Mouse (Mus musculus): Measurements from ENCODE around the gene Dpp6. TPM values are rescaled to one million over a fixed set of nuclear protein-coding genes. Genes with fewer than 3 reads are reported as not detected.

Gene Dpp6
- polyA plus RNA-seq, 1 experiment = not detected

GRCm38 (mm10) chr5:27075131-27075591 is 258.2 kb downstream of the Dpp6 start:
- H3K27ac ChIP-seq (replicated peaks; ENCODE audit: low read depth, low read length) = no peak overlapping the region

GRCm38 (mm10) chr5:27076046-27076445 is 259.0 kb downstream of the Dpp6 start:
- Histone ChIP-seq H3K4me3 (ENCODE audit: insufficient read depth, low read depth, low read length) (no peak overlapping the region), H3K4me1 (ENCODE audit: control insufficient read depth, insufficient read depth, insufficient read length, low read length) (no peaks in the 10 kb centered on the region), H3K27ac (replicated peaks; ENCODE audit: low read depth, low read length) (no peak overlapping the region)

More at GRCm38 (mm10) chr5:27075131-27075591, 258.2 kb downstream of the Dpp6 start:
- H3K4me3 ChIP-seq (ENCODE audit: insufficient read depth, low read depth, low read length) = no peak overlapping the region
- no peaks in the 10 kb centered on the region for H3K4me1 ChIP-seq (ENCODE audit: control insufficient read depth, insufficient read depth, insufficient read length, low read length)

DNA sequence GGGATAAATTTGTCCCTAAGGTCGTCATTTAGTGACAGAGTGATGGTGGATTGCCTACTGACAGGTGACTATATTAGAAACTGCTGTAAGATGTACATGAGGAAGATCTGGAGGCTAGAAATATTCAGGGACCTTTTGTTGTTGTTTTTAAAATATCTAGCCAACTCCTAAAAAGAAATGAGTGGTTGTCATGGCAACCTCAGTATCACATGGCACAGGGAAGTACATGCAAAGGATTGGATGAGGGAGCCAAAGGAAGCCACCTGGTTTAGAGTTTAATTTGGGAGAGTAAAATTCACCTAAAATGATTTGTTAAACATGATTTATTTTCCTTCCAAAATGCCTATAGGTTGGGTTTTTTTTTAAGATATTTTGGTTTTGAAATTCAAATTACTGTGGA is 260.8 kb downstream of the Dpp6 start:
- Histone ChIP-seq H3K27ac (replicated peaks; ENCODE audit: low read depth, low read length) (no peak overlapping the region), H3K4me3 (ENCODE audit: insufficient read depth, low read depth, low read length) (no peak overlapping the region), H3K4me1 (ENCODE audit: control insufficient read depth, insufficient read depth, insufficient read length, low read length) (no peaks in the 10 kb centered on the region)

- H3K27ac ChIP-seq (replicated peaks; ENCODE audit: low read depth, low read length) = no peak overlapping the region
- no peak overlapping the region for H3K4me3 ChIP-seq (ENCODE audit: insufficient read depth, low read depth, low read length)
- no peaks in the 10 kb centered on the region for H3K4me1 ChIP-seq (ENCODE audit: control insufficient read depth, insufficient read depth, insufficient read length, low read length)
Measured at GRCm38 (mm10) chr5:27081275-27081674, 264.3 kb downstream of the Dpp6 start.

GRCm38 (mm10) chr5:27083762-27084161 is 266.8 kb downstream of the Dpp6 start:
- H3K4me3 ChIP-seq (ENCODE audit: insufficient read depth, low read depth, low read length) = no peak overlapping the region
- H3K4me1 ChIP-seq (ENCODE audit: control insufficient read depth, insufficient read depth, insufficient read length, low read length) = no peaks in the 10 kb centered on the region
- no peak overlapping the region for H3K27ac ChIP-seq (replicated peaks; ENCODE audit: low read depth, low read length)

DNA sequence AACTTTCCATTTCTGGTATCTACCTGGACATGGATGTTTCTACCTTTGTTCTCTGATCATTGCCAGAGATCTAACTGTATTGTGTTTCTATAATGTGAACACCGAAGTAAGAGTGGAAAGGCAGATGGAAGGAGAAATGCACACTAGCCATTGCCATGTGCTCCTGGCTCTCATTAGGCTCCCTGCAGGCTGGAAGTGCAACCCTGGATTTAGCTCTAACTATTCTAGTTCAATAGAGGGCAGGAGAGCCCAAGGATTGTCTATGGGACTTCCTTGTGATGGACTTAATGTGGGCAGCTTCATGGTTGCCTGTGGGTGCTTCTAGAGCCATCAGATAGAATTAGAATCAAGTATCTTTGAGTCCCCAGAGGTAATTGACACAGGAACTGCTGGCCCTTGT is 291.2 kb downstream of the Dpp6 start:
- H3K4me1 ChIP-seq (ENCODE audit: control insufficient read depth, insufficient read depth, insufficient read length, low read length) = no peaks in the 10 kb centered on the region
- H3K4me3 ChIP-seq (ENCODE audit: insufficient read depth, low read depth, low read length) = no peak overlapping the region
- no peak overlapping the region for H3K27ac ChIP-seq (replicated peaks; ENCODE audit: low read depth, low read length)

- H3K4me3 ChIP-seq (ENCODE audit: insufficient read depth, low read depth, low read length) = no peak overlapping the region
- H3K4me1 ChIP-seq (ENCODE audit: control insufficient read depth, insufficient read depth, insufficient read length, low read length) = no peaks in the 10 kb centered on the region
- no peak overlapping the region for H3K27ac ChIP-seq (replicated peaks; ENCODE audit: low read depth, low read length)
Measured at GRCm38 (mm10) chr5:27122479-27122878, 305.5 kb downstream of the Dpp6 start.

- H3K4me1 ChIP-seq (ENCODE audit: control insufficient read depth, insufficient read depth, insufficient read length, low read length) = no peaks in the 10 kb centered on the region
- no peak overlapping the region for H3K27ac ChIP-seq (replicated peaks; ENCODE audit: low read depth, low read length)
- no peak overlapping the region for H3K4me3 ChIP-seq (ENCODE audit: insufficient read depth, low read depth, low read length)
Measured at GRCm38 (mm10) chr5:27122944-27123343, 305.9 kb downstream of the Dpp6 start.

DNA sequence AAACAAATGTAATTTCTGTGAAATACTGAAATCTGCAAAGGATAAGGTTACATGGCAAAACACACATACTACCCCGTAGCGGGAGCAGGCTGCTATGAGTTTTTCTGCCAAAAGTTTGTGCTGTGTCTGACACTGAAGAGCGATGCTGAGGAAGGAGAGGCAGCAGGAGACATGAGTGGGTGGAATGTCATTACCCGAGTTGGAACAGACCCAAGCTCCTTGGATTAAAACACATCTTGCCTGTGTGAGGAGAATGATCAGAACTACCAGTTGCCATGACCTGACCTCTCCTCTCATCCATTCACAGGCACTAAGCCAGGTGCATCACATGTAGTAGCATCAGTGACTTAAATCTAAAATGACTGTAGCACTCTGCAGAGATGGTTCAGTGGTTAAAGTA is 309.0 kb downstream of the Dpp6 start:
- no peak overlapping the region for H3K27ac ChIP-seq (replicated peaks; ENCODE audit: low read depth, low read length)
- no peak overlapping the region for H3K4me3 ChIP-seq (ENCODE audit: insufficient read depth, low read depth, low read length)
- no peaks in the 10 kb centered on the region for H3K4me1 ChIP-seq (ENCODE audit: control insufficient read depth, insufficient read depth, insufficient read length, low read length)

- no peaks in the 10 kb centered on the region for H3K4me1 ChIP-seq (ENCODE audit: control insufficient read depth, insufficient read depth, insufficient read length, low read length)
- no peak overlapping the region for H3K4me3 ChIP-seq (ENCODE audit: insufficient read depth, low read depth, low read length)
- H3K27ac ChIP-seq (replicated peaks; ENCODE audit: low read depth, low read length) = no peak overlapping the region
Measured at GRCm38 (mm10) chr5:27133196-27133595, 316.2 kb downstream of the Dpp6 start.

- H3K27ac ChIP-seq (replicated peaks; ENCODE audit: low read depth, low read length) = no peak overlapping the region
- no peaks in the 10 kb centered on the region for H3K4me1 ChIP-seq (ENCODE audit: control insufficient read depth, insufficient read depth, insufficient read length, low read length)
- H3K4me3 ChIP-seq (ENCODE audit: insufficient read depth, low read depth, low read length) = no peak overlapping the region
Measured at GRCm38 (mm10) chr5:27134436-27135005, 317.5 kb downstream of the Dpp6 start.

DNA sequence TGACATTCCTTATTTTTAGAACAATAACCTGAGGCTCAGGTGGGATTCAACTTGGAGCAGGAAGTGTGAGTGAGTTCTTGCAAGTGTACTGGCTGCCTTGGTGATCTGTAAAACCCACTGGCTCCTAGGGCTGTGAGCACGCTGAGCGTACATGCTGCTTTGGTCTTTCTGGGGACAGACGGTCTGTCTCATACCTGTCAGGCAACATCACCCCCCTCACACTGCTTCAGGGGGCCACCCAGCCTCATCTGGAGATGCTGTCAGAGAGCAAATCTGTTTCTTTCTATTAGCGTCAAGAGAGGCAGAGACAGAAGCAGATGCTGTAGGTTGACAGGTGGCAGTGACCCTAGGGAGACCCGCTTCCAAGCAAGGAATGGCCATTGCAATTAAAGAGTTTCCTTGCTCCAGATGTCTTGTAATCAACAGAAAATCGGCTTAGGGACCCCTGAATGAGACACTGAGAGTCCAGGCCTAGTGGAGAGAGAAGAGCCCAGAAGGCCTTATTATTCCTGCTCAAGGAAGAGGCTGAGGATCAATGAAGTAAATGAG is 330.5 kb downstream of the Dpp6 start:
- Histone ChIP-seq H3K4me1 (ENCODE audit: control insufficient read depth, insufficient read depth, insufficient read length, low read length) (no peaks in the 10 kb centered on the region), H3K27ac (replicated peaks; ENCODE audit: low read depth, low read length) (no peak overlapping the region), H3K4me3 (ENCODE audit: insufficient read depth, low read depth, low read length) (no peak overlapping the region)

DNA sequence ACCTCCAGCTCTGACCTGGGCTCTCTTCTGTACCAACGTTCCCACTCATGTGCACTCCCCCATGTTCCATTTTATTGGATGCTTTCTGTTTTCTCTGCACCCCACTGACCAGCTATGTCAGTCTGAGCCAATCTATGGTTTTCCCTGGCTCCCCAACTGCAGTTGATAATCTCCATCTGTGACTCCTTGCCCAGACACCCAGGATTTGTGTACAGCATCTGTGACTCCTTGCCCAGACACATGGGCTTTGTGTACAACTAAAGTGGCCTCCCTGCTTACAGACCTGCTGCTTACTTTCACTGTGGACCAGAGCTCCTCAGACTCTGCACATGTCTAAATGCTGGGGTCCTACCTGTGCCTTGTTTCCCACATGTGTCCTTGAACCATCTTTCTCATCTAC is 334.0 kb downstream of the Dpp6 start:
- Histone ChIP-seq H3K4me1 (ENCODE audit: control insufficient read depth, insufficient read depth, insufficient read length, low read length) (no peaks in the 10 kb centered on the region), H3K27ac (replicated peaks; ENCODE audit: low read depth, low read length) (no peak overlapping the region), H3K4me3 (ENCODE audit: insufficient read depth, low read depth, low read length) (no peak overlapping the region)

DNA sequence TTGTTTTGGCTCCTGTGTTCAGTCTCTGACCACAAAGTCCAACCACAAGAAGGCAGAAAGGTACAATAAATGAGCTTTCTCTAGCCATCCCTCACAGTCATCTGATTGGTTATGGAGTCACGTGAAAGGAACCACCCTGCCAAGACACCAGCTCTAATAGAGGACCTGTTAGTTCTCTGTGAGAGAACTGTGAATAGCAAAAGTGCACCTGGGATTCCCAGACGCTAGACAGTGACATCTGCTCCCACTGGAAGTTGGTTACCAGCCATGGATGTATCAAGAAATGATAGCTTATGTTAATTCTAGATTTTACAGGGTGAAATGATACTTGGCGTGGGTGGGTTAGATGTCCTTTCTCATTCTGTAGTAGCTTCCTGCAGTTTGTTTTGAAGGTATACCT is 338.7 kb downstream of the Dpp6 start:
- Histone ChIP-seq H3K27ac (replicated peaks; ENCODE audit: low read depth, low read length) (no peak overlapping the region), H3K4me3 (ENCODE audit: insufficient read depth, low read depth, low read length) (no peak overlapping the region), H3K4me1 (ENCODE audit: control insufficient read depth, insufficient read depth, insufficient read length, low read length) (no peaks in the 10 kb centered on the region)

DNA sequence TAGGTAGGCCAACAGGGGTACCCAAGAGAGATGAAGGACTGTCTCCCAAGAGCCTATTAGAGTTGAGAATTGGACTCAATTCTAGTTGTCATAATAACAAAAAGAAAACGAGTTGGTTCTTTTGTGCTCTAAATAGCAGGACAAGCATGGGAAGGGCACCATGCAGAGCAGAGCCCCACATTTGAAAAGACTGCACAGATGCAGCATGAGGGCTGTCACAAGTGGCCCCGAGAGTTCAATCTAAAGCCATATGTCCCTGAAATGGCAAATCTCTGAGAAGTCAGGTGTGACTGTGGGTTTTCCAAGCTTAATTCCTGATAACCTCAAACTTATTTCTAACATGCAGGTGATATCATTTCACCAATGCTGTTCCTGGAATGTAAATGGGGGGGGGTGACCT is 339.4 kb downstream of the Dpp6 start:
- Histone ChIP-seq H3K27ac (replicated peaks; ENCODE audit: low read depth, low read length) (no peak overlapping the region), H3K4me3 (ENCODE audit: insufficient read depth, low read depth, low read length) (no peak overlapping the region), H3K4me1 (ENCODE audit: control insufficient read depth, insufficient read depth, insufficient read length, low read length) (no peaks in the 10 kb centered on the region)

DNA sequence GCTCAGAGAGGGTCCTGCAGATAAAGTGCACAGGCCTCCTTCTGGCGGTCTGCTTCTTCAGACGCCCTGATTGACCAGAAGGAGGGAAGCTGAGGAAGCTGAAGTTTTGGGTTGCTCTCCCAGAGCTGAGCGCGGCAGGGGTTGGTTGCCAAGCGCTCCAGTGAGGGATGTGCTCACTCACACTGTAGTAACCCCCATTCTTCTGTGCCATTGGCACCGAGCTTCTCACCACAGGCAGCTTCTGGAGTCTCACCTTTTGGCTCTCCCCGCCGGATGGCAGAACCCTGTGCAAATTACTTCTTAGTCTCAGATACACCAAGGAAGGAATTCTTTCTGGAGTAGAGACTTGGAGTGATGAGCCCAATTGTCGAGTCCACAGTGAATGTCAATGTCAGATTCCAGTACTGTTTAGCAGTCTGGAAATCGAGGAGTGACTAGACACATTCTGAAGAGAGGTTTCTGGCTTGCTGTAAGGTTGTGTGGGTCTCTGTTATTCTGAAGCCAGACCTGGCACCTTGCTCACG is 344.2 kb downstream of the Dpp6 start:
- no peak overlapping the region for H3K4me3 ChIP-seq (ENCODE audit: insufficient read depth, low read depth, low read length)
- no peaks in the 10 kb centered on the region for H3K4me1 ChIP-seq (ENCODE audit: control insufficient read depth, insufficient read depth, insufficient read length, low read length)
- H3K27ac ChIP-seq (replicated peaks; ENCODE audit: low read depth, low read length) = no peak overlapping the region
